Mouse (Mus musculus): ENCODE data around the gene Ndufaf8.

The Ndufaf8 gene

DNA sequence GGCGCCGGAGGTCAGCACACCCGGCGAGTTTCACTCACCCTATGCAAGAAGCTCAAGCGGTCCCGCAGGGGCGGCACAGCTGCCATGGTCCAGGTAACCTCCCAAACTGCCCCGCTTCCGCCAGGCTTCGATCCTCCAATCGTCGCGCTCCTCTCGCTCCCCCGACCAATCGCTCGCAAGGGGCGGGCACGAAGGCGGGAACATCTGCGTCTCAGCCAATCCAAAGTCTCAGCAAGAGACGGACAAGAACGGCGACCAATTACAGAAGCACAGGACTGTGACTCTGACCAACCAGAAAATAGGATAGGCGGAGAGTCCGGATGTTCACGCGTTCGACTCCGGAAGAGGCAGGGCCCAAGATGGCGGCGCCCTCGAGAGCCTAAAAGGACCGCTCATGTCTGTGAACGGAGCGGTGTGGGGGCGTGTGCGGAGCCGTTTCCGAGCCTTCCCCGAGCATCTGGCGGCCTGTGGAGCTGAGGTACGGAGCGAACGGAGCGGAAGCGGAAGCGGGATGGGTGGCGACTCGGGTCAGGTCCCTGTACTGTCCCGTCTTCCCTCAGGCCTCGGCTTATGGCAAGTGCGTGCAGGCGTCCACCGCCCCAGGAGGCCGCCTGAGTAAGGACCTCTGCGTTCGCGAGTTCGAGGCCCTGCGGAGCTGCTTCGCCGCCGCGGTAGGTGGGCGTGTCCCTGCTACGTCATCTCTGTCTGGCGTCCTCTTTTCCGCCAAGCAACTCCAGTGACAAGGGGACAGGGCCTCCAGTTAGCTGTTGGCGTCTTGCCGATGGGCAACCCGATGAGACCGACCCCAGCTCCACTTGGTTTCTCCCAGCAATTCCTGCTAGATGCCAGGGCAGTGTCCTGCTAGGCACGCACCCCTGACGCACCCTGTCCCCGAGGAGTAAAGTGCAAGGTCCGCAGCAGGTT lies at the start of gene Ndufaf8, which contains the start of gene Tepsin:
Gene Ndufaf8 (plus strand): TSS at position 341 of the 924 bp plus-strand sequence.
Gene Tepsin (minus strand): TSS at position 144 of the 924 bp plus-strand sequence.
- DNase-seq (ENCODE audit: low spot score), result peak; percentile 97

DNA sequence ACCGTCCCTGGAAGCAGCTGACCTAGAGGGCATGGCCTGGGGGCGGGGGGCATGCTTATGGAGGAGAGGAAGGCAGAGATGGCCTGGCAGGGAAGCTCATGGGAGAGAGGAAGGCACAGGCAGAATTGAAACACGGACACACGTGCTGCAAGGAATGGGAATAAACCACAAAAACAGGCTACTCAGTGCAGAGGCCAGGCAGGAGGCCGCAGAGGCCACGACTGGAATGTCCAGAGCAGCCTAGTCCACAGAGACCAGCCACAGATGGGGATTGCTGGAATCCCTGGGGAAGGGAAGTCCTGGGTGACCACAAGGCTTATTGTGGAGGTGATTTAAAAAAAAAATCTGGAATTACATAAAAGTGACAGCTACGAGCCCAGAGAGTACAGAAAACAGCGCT lies 49.7 kb upstream of the Ndufaf8 start:
- DNase-seq (ENCODE audit: low spot score), result no peak

DNA sequence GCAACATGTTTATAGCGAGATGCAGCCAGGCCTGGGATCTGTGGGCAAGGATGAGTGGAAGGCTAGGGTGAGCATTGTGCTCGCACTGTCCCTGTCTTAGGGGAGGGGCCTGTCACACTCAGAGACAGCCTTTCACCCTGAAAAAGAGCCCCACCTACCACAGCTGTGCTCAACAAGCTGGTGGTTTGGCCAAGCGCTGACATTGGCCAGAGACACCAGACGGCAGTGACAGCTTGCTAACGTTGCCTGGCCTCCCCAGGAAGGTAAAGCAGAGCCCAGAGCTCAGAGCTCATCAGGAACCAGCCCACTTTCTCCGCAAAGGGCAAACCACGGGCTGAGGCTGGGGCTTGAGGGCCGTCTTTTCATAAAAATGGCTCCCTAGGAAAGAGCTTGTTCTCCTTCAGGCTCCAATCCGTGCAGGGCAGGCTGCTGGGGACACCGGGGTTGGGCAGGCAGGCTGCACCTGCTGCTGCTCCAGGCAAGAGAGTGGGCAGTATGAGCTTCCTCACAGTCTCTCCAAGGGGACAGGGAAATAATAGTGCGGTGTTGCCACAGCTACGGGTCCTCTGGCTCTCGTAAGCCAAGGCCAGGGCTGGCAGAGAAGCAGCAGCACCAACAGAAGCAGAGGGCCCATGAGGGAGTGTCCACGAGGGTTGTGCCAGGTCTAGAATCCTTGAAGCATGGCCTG lies 47.5 kb upstream of the Ndufaf8 start:
- DNase-seq (ENCODE audit: low spot score), result no peak

DNA sequence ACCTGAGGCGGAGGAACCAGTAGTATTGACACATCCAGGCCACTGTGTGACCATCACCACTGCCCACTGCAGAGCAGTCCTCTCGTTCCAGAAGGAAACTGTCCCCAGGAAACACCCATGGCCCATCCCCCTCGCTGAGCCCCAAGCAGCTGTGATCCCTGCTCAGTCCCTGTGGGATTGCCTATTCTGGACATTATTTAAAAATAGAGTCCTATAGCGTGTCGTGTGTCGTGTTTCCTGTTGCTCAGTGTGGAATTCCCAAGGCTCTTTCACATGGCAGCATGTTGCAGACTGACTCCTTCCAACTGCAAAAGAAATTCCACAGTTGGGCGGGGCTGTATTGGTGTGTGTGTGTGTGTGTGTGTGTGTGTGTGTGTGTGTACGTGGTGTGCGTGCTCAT lies 46.5 kb upstream of the Ndufaf8 start:
- no peak for DNase-seq (ENCODE audit: low spot score)

DNA sequence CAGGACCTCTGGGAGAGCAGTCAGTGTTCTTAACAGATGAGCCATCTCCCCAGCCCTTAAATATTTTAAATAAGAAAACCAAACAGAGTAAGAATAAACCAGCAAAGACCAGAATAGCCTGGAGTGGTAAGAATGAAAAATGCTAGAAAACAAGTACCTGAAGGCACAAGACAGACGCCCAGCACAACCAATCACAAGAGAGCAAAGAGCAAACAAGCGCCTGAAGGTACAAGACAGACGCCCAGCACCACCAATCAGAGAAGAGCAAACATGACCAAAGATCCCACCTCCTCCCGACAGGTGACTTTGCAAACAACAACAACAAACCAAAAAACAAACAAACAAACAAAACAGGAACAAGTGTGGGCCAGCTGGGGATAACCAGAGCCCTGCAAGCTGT lies 44.9 kb upstream of the Ndufaf8 start:
- DNase-seq (ENCODE audit: low spot score), result no peak

DNA sequence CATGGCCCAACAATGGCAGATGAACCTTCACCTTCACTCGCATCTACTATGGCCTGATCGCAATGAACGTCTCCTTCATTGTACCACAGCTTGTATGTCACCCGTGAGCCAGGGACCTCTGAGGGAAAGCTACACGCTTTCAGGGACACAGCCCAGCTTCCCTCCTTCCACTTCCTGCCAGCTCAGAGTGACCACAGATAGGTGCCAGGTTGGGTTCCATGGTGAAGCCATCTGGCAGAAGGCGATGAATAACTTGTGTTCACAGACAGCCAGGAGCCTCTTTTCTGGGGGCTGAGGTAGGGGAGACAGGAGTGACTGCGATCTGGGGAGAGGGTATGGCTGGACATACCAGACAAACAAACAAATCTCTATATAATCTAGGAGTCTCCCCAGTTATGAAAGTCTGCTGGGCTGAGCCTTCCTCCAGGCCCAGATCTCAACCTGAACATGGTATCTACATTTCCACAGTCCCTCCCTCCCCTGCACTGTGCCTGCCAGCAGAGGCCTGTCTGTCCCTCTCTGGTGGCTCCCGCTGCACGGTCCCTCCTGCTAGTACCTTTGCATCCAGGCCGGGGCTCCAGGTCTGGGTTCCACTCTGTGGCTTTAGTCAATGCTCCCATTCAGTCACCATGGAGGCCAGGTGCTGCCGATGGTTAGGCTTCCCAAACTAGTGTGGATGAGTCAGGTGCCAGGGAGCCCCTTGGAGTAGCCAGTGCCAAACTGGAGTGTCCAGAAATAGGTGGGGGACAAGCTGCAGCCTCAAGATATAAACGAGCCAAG lies 42.6 kb upstream of the Ndufaf8 start:
- no peak for DNase-seq (ENCODE audit: low spot score)

DNA sequence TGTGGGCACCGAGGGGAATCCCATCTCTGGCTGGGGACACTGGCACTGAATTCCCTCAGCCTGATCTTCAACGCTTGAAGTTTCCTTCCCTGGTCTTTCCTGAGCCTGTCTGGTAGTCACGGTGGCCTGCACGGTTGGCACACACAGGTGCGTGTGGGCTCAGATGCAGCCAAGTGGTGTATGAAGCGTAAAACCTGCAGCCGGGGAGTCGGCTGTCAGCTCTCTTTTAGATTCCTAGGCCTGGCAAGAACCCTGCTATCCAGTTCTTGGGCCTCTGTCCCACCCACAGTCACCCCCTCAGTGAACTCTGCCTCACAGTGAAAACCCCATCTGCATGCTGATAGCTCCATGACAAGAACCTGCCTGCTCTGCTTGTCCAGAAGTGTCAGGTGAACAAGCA lies 38.1 kb upstream of the Ndufaf8 start:
- no peak for DNase-seq (ENCODE audit: low spot score)

DNA sequence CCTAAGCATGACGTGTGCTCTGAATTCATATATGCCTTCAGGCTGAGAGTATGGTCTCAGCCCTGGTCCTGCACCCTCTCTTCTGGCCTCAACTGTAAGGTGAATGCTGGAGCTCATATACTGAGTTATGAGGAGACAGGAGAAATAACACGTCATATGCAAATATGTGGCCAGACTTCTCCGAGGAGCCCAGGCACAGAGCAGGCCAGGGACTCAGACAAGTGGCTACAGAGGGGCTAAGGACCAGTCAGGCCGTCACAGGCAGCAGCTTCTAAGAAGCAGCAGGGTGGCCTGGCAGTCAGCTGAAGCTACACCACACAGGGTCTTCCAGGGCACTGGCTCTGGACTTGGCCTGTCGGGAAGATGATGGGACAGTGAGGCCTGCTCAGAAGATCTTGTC lies 35.4 kb upstream of the Ndufaf8 start:
- no peak for DNase-seq (ENCODE audit: low spot score)

DNA sequence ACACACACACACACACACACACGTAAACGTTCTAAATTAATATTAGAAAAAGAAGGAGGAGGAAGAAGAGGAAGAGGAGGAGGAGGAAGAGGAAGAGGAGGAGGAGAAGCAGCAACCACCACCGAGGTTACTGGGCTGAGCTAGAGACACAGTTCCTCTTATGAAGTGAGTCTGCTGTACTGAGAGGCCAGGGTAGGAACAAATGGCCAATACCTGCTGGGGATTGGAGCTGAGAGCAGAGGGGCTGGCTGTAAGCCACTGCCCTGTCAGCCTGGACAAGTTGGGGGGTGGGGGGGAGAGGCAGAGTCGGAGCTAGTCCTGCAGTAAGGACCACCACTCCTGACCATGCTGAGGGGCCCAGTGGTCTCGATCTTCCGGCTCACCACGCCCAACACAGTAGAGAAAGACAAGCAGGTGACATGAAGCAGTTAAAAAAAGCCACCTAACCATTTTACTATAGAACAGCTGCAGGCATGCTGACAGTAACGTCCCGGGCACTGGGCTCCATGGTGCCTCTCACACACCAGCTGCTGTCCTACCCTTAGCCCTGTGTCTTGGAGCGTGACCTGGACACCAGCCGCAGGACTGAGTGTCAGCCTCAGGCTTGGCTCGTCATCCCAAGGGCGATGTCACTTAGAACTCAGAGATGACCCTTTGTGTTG lies 34.6 kb upstream of the Ndufaf8 start:
- no peak for DNase-seq (ENCODE audit: low spot score)

DNA sequence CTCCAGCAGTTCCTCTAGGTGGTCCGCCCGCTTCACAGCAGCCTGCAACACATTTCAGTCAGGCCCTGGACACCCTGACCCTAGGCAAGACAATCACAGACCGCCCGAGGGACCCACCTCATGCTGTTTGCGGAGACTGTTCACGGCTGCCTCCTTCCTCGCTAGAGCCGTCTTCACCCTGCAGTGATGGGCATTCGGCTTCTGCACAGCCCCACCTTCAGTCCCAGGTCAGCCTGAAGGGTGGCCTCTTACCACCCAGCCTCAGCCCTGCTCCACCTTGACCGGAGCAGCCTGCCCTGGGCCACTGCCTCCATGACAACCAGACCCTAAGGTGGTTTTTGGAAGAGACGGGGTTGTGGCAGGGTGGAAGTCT lies 34.1 kb upstream of the Ndufaf8 start:
- DNase-seq (ENCODE audit: low spot score), result no peak

DNA sequence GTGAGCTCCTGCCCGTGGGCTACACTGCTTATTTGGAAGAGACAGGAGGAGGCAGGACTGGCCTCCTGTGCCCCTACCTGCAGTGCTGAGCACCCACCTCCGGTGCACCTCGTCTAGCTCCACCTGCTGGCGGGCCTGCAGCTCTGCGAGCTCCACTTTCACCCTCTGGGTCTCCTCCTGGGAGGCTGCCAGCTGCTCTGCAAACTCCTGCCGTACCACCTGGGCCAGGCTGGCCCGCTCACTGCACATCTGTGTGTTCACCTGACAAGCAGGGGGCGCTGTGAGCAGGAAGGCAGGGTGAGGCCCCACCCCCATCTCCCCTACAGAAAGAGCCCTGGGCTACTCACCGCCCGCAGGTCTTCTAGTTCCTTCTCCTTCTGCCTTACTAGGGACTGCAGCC lies 33.4 kb upstream of the Ndufaf8 start:
- DNase-seq (ENCODE audit: low spot score), result peak; percentile 44

DNA sequence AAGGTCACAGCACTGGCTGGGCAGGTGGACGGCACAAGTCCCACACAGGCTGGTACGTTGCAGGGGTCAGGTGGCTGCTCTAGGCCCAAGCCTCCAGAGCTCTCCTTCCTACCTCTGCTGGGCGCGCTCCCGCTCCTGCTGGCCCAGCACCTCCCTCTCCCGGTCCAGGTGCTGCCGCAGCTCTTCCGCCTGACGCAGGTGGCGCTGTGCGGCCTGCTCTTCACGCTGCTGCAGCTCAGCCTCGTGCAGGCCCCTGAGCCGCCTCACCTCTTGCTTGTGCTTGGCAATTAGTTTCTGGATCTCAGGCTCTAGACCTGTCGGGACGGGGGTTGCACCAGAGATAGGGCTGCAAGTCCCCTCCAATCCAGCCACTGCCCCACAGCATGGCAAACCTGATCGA lies 30.9 kb upstream of the Ndufaf8 start:
- no peak for DNase-seq (ENCODE audit: low spot score)

DNA sequence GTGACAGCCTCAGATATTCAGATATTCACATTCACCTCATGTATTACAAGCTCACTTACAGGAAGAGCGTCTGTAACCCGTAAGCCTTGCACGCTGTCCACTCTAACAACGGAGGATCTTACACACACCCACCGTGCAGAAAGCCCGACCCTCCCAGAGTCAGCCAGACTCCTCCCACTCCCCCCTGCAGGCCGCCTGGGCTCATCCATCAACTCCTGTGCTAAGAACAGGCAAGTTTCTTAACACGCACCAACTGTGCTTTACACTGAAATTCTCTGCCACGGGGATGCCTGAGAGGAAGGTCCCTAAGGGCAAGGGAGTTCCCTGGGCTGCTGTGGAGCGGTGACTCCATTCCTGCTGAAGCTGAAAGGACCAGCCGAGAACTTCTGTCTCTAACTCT lies 29.5 kb upstream of the Ndufaf8 start:
- DNase-seq (ENCODE audit: low spot score), result no peak

DNA sequence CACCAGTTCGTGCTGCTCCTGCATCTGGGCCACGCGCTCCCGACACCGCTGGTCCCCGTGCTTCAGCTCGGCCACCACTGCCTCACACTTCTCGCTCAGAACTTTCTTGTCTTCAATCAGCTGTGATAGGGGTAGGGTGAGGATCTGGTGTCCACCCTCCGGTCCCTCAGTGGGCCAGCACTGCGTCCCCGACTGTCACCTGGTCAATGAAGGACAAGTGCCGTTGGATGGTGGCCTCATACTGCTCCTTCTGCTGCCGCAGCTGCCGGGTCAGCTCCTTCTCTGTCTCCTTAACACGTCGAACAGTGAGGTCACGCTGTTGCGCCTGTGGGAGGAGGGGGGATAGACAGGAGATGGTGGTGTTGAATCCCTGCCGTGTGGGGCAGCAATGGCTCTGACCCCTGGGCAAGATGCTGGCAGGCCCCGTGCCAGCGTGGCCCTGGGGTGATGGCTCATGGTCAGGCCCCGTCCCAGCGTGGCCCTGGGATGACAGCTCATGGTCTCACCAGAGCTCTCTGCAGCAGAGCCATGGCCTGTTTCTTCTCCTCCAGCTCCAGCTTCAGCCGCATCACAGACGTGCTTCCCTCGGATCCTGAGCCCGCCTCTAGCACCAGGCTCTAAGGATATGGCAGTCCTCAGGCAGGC lies 28.3 kb upstream of the Ndufaf8 start:
- DNase-seq (ENCODE audit: low spot score), result no peak

DNA sequence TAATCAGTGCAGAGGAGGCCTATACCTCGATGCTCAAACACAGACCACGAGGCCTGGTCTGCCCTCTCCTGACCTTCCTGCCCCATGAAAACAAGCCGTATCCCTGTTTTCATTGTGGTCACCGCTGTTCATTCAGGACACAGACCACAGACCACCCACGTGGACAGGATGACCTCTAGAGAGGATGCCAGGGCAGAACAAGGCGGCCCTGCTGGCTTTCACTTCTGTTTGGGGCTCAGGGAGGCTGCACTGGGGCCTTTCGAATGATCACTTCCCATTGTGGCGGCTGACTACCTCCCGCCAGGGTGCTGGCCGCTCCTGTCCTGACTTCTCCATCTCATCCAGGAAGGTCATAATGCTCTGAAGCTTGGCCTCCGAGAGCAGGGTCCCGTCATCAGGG lies 27.7 kb upstream of the Ndufaf8 start:
- no peak for DNase-seq (ENCODE audit: low spot score)

DNA sequence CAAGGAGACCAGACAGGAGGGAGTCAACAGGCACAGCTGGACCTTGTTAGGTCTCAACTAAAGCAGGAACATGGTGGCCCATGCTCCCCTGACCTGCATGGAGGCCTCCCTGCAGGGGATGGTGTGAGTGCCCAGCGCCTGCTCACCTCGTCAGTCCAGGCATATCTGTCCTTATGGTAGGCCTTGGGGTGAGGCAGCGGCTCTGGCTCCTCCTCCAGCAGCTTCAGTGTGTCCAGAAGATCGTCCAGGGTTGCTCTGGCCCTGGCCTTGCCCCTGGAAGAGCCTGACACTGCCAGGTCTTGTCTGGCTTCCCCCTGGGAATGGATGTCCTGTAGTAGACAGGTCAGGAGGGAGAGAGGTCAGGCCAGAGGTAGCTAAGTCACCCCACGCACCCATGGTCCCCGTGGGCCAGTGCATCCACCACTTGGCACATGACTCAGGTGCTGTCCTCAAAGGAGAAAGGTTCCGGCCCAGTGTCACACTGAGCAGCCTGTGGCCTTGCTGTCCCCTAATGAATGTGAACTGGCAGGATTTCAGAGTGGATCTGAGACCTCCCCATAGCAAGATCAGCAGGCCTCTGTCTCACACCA lies 26.9 kb upstream of the Ndufaf8 start:
- DNase-seq (ENCODE audit: low spot score), result no peak

DNA sequence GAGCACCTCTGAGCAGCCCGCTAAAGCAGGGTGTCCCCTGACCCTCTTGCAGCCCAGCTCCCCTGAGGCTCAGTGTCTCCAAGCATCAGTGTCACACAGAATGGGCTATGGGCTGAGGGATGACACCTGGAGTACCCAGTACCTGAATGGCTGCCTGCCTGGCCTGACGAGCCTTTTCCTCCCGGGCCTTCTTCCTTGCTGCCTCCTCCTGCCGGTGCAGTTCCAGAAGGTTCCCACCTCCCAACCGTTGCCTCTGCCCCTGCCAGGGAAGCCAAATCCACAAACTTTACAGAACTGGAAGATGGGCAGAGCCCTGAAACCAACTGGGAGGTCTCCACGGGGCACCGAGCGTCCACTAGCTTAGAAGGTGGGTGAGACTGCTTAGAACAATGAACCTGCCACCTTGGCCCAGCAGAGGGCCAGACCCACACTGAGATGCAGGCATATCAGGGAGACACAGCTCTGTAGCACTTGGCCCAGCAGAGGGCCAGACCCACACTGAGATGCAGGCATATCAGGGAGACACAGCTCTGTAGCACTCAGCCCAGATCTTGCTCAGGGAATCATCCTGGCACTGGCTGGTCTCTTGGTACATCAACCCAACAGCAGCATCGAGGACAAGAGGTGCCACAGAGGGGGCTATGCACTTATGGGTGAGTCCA lies 25.6 kb upstream of the Ndufaf8 start:
- DNase-seq (ENCODE audit: low spot score), result no peak

DNA sequence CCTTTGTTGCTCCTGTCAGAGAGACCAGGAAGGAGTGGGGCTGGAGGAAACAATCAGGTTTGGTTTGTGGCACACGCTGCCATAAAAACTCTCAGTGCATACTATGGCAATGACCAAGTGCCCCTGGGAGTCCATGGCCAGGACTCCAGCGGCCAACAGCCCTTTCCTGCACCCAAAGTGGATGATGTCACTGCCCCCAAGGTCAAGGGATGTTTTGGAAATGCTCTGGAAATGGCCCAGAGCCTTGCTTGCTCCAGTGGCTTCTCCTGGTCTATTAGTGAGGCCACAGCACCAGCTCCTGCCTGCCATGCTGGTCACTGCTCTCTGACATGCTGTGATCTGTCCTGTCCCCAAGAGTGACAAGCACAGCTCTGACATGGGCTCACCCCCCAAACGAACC lies 22.5 kb upstream of the Ndufaf8 start:
- no peak for DNase-seq (ENCODE audit: low spot score)

DNA sequence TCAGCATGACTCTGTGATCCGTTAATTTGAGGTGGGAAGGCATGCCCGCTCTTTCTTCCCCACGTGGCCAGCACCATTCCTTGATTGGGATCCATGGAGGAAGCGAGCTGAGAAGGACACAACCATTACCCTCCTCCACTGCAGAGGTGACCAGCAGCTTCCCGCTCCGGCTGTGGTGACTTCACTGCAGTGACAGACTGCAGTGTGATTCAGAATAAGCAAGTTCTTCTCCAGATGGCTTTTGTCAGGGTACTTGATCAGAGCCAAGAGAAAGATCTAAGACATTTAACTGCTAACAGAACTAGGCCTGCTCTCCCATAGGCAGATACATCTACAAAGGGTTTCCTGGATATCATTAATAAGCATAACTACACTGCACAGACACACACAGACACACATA lies 18.4 kb upstream of the Ndufaf8 start:
- no peak for DNase-seq (ENCODE audit: low spot score)

DNA sequence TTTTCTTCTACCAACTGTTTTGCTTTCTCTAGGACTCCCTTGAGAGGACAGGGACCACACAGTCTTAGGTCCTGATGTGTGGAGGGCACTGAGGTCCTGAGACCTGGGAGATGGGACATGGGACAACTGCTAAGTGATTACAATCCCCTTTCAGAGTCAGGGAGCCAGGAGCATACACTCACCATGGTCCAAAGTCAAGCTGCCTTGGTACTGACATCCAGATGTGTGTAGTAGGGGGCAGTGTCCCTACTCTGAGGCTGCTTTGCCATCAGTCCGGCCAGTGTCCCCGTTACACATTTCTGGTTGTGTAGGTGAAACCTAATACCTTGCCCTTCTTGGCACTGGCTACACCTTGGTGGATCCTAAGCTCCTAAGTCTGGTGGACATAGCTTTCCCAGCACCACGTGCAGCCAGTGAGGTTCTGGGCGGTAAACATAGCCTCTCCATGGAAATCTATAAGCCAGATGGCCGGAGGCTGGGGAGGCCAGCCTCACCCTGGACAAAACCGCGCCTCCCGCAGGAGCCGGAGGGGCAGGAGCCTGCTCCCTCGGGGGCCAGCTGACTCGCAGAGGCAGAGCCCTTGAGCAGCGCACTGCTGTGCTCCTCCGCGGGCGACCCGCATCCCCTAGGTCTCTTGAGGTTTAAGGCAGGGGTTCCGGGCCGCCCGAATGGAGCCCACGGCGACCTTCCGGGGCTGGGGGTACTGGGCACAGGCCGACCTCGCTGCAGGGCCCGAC lies 12.7 kb upstream of the Ndufaf8 start:
- DNase-seq (ENCODE audit: low spot score), result no peak
